Mouse (Mus musculus): ENCODE measurements around the gene Smlr1. TPM values are rescaled to one million over a fixed set of nuclear protein-coding genes. Genes with fewer than 3 reads are reported as not detected.
A peak's percentile ranks its signal among the peaks of the same experiment; 100 is the strongest.

Smlr1 gene
- polyA plus RNA-seq (2012; rRNA removed): 27.1 and 58.7 TPM in 2 replicates

- H3K27me3 ChIP-seq (ENCODE audit: control insufficient read depth, insufficient read depth, low read length): no peaks in the 10 kb centered on the region
- H3K36me3 ChIP-seq (ENCODE audit: control insufficient read depth, insufficient read depth, low read length): no peaks in the 10 kb centered on the region
- peak within 1 kb of the TSS; percentile 99 for H3K27ac ChIP-seq (ENCODE audit: insufficient read depth, low read depth, low read length)
- TF ChIP-seq CTCF (IDR thresholded peaks at IDR 0.05; ENCODE audit: extremely low read depth, insufficient read length, insufficient replicate concordance, low read depth, low read length) (no peak), POLR2A (IDR thresholded peaks at IDR 0.05; ENCODE audit: low read depth, low read length) (peak; percentile 86)
- 27% methylated on average over 10 of the region's 10 CpGs for WGBS
- H3K4me1 ChIP-seq (ENCODE audit: control insufficient read depth, insufficient read depth, insufficient read length, low read length): peaks cover 29% of the 10 kb centered on the region
- peak within 1 kb of the TSS; percentile 67 for H3K4me3 ChIP-seq (ENCODE audit: low read depth, low read length)
Observed at GRCm38 (mm10) chr10:25535891-25536331, at the start of gene Smlr1. Gene Smlr1 (minus strand): TSS chr10:25536267.

DNA sequence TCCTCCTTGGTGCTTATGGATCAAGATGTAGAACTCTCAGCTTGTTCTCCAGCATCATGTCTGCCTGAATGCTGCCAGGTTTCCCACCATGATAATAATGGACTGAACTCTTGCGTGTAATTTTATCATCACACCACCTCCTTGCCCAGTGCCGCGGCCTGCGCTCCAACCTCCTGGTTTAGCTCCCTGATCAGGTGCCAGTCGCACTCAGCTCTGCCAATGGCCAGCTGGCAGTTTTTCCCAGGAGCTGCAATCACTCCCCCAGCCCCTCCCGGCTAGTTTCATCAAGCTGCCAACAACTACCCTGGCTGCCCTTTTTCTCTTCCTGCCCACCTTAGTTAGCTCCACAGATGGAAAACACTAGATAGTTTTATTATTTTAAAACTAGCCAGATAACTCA is 48.8 kb upstream of the Smlr1 start:
- H3K4me1 ChIP-seq (ENCODE audit: control insufficient read depth, insufficient read depth, insufficient read length, low read length): no peaks in the 10 kb centered on the region
- WGBS: 85% methylated on average over 6 of the region's 6 CpGs
- no peak overlapping the region for H3K27ac ChIP-seq (ENCODE audit: insufficient read depth, low read depth, low read length)
- no peak overlapping the region for H3K4me3 ChIP-seq (ENCODE audit: low read depth, low read length)
- no peaks in the 10 kb centered on the region for H3K36me3 ChIP-seq (ENCODE audit: control insufficient read depth, insufficient read depth, low read length)
- TF ChIP-seq POLR2A (IDR thresholded peaks at IDR 0.05; ENCODE audit: low read depth, low read length) (no peak), CTCF (IDR thresholded peaks at IDR 0.05; ENCODE audit: extremely low read depth, insufficient read length, insufficient replicate concordance, low read depth, low read length) (no peak)
- H3K27me3 ChIP-seq (ENCODE audit: control insufficient read depth, insufficient read depth, low read length): no peaks in the 10 kb centered on the region

DNA sequence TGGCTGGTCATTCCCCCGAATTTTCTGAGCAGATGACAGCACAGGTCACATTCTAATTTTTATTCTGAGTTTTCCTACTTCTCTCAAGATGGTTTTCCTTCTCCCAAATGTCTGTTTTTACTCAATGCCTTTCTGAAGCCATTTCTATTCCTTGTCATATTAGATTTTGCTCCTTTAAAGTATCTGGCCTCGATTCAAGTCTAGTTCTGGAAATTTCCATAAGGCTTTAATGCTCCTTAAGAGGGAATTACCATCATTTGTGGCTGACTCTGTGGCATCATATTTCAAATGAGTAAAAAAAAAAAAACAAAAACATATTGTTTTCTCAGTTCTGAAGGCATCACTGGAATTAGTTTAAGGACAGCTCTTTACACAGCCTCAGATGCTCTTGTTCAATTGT is 44.0 kb upstream of the Smlr1 start:
- Histone ChIP-seq H3K4me3 (ENCODE audit: low read depth, low read length) (no peak overlapping the region), H3K4me1 (ENCODE audit: control insufficient read depth, insufficient read depth, insufficient read length, low read length) (no peaks in the 10 kb centered on the region), H3K27me3 (ENCODE audit: control insufficient read depth, insufficient read depth, low read length) (no peaks in the 10 kb centered on the region), H3K36me3 (ENCODE audit: control insufficient read depth, insufficient read depth, low read length) (no peaks in the 10 kb centered on the region), H3K27ac (ENCODE audit: insufficient read depth, low read depth, low read length) (no peak overlapping the region)
- TF ChIP-seq POLR2A (IDR thresholded peaks at IDR 0.05; ENCODE audit: low read depth, low read length) (no peak), CTCF (IDR thresholded peaks at IDR 0.05; ENCODE audit: extremely low read depth, insufficient read length, insufficient replicate concordance, low read depth, low read length) (no peak)
- 75% methylated on average over 2 of the region's 2 CpGs for WGBS

DNA sequence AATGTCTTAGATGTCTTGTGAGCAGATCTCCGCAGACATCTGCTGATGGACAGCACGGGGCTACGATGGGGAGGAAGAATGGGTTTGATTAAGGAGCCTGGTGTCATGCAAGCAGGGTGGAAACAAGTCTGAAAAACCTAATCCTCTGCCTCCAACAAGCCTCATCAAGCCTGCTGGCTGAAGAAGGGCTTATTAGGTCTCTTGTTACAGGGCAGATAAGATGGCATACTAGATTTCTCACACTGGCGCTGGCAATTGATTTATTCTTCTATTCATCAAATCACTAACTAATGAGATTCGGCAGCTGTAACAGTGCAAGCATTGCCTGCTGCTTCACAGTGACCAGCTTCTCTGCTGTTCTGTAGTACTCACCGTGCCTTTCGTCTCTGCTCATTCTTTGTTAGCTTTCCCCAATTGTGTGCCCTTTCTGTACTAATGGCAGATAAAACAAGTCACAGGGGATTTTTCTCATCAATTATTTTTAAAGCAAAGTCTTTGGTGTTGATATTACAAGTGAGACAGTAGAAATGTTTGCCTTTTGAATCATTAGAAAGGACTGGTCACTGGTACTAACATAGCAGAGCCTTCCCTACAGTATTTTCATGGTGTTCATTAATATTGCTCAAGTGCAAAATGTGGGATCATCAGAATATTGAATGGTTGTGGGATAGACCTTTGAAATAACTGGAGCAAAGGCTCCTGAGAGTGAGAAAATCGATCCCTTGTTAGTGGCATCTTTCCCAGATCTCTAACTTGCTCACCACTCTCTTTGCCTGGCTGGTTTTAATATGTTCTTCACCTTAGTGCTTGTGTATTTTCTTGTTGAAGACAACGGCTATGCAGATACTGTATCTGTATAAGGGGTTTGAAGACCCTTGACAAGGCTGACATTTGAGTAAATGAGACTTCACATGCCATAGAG is 35.5 kb upstream of the Smlr1 start:
- H3K27me3 ChIP-seq (ENCODE audit: control insufficient read depth, insufficient read depth, low read length): no peaks in the 10 kb centered on the region
- H3K36me3 ChIP-seq (ENCODE audit: control insufficient read depth, insufficient read depth, low read length): no peaks in the 10 kb centered on the region
- H3K4me3 ChIP-seq (ENCODE audit: low read depth, low read length): no peak overlapping the region
- H3K4me1 ChIP-seq (ENCODE audit: control insufficient read depth, insufficient read depth, insufficient read length, low read length): no peaks in the 10 kb centered on the region
- TF ChIP-seq CTCF (IDR thresholded peaks at IDR 0.05; ENCODE audit: extremely low read depth, insufficient read length, insufficient replicate concordance, low read depth, low read length) (no peak), POLR2A (IDR thresholded peaks at IDR 0.05; ENCODE audit: low read depth, low read length) (no peak)
- no peak overlapping the region for H3K27ac ChIP-seq (ENCODE audit: insufficient read depth, low read depth, low read length)
- 77% methylated on average over 9 of the region's 9 CpGs for WGBS

GRCm38 (mm10) chr10:25552936-25553335 is 16.9 kb upstream of the Smlr1 start:
- WGBS: 74% methylated on average over 4 of the region's 4 CpGs
- Histone ChIP-seq H3K27ac (ENCODE audit: insufficient read depth, low read depth, low read length) (no peak overlapping the region), H3K36me3 (ENCODE audit: control insufficient read depth, insufficient read depth, low read length) (no peaks in the 10 kb centered on the region), H3K27me3 (ENCODE audit: control insufficient read depth, insufficient read depth, low read length) (no peaks in the 10 kb centered on the region), H3K4me1 (ENCODE audit: control insufficient read depth, insufficient read depth, insufficient read length, low read length) (no peaks in the 10 kb centered on the region), H3K4me3 (ENCODE audit: low read depth, low read length) (no peak overlapping the region)
- no peak for TF ChIP-seq CTCF (IDR thresholded peaks at IDR 0.05; ENCODE audit: extremely low read depth, insufficient read length, insufficient replicate concordance, low read depth, low read length)

DNA sequence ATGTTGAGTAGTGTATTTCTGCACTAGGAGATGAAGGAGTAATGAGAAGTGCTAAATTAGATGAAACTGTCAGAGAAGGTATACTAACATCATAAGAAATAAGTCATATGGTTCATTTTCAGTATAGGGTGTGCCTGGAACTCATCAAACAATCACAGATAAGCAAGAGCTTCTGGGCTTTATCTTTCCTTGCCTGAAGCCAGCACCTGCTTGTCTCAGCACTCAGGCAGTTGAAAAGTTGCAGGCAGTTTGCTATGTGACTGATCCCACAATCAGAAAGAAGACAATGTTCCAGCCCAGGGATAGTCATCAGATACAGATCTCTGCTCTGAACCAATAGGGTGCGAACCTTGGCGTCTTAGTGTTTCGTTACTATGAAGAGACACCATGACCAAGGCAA is 5.0 kb upstream of the Smlr1 start:
- no peaks in the 10 kb centered on the region for H3K27me3 ChIP-seq (ENCODE audit: control insufficient read depth, insufficient read depth, low read length)
- no peak for TF ChIP-seq CTCF (IDR thresholded peaks at IDR 0.05; ENCODE audit: extremely low read depth, insufficient read length, insufficient replicate concordance, low read depth, low read length)
- no peak for TF ChIP-seq POLR2A (IDR thresholded peaks at IDR 0.05; ENCODE audit: low read depth, low read length)
- peaks cover 14% of the 10 kb centered on the region for H3K4me1 ChIP-seq (ENCODE audit: control insufficient read depth, insufficient read depth, insufficient read length, low read length)
- H3K27ac ChIP-seq (ENCODE audit: insufficient read depth, low read depth, low read length): peak overlapping the region; percentile 17; the same call in 1 of the 2 replicates
- WGBS: 86% methylated on average over 3 of the region's 3 CpGs
- H3K36me3 ChIP-seq (ENCODE audit: control insufficient read depth, insufficient read depth, low read length): no peaks in the 10 kb centered on the region
- no peak overlapping the region for H3K4me3 ChIP-seq (ENCODE audit: low read depth, low read length)

DNA sequence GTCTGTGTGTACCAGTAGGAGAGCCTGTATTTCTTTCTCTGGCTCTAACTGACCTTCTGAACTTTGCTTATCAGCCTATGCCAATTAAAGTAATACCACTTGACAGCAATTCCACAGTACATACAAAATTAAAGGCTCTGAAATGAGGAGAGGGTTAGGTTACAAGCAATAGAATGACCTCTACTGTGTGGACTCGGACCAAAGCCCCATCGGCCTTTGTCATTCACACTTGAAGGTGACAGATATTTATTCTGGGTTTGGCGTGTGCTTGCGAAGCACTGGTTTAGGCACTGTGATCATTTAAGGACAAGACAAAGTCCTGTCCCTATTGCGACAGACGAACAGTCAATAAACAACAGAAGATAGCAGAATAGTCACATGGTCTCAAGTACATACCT is 3.7 kb upstream of the Smlr1 start:
- Histone ChIP-seq H3K4me3 (ENCODE audit: low read depth, low read length) (no peak overlapping the region), H3K4me1 (ENCODE audit: control insufficient read depth, insufficient read depth, insufficient read length, low read length) (peaks cover 14% of the 10 kb centered on the region), H3K36me3 (ENCODE audit: control insufficient read depth, insufficient read depth, low read length) (no peaks in the 10 kb centered on the region), H3K27me3 (ENCODE audit: control insufficient read depth, insufficient read depth, low read length) (no peaks in the 10 kb centered on the region), H3K27ac (ENCODE audit: insufficient read depth, low read depth, low read length) (peak overlapping the region; percentile 85)
- WGBS: 32% methylated on average over 6 of the region's 6 CpGs
- no peak for TF ChIP-seq CTCF (IDR thresholded peaks at IDR 0.05; ENCODE audit: extremely low read depth, insufficient read length, insufficient replicate concordance, low read depth, low read length)

Data from small intestine, adult 2 months (tissue).